Mouse (Mus musculus): ENCODE measurements around the gene Slc25a28. TPM values are rescaled to one million over a fixed set of nuclear protein-coding genes. Genes with fewer than 3 reads are reported as not detected.

Slc25a28 gene
- total RNA-seq, 4 experiments from 2014 or later: 44.9 to 53.6 (median 48.0) TPM

- DNase-seq (ENCODE audit: low spot score in 2 of 2): no peak
These were observed 31.8 kb downstream of the Slc25a28 start for GRCm38 (mm10) chr19:43642843-43643242.

GRCm38 (mm10) chr19:43641833-43642232 is 32.8 kb downstream of the Slc25a28 start:
- no peak for DNase-seq (ENCODE audit: low spot score in 2 of 2)

GRCm38 (mm10) chr19:43630466-43631251 is 44.0 kb downstream of the Slc25a28 start:
- peak in 1 of 2 experiments; percentile 30 for DNase-seq (ENCODE audit: low spot score in 2 of 2)

GRCm38 (mm10) chr19:43629088-43629487 is 45.6 kb downstream of the Slc25a28 start:
- no peak for DNase-seq (ENCODE audit: low spot score in 2 of 2)

- DNase-seq (ENCODE audit: low spot score in 2 of 2): no peak
These were observed 47.3 kb downstream of the Slc25a28 start for GRCm38 (mm10) chr19:43627345-43627744.

GRCm38 (mm10) chr19:43626160-43626559 is 48.5 kb downstream of the Slc25a28 start:
- no peak for DNase-seq (ENCODE audit: low spot score in 2 of 2)

- no peak for DNase-seq (ENCODE audit: low spot score in 2 of 2)
These were observed 50.8 kb downstream of the Slc25a28 start for GRCm38 (mm10) chr19:43623913-43624312.

- DNase-seq (ENCODE audit: low spot score in 2 of 2): no peak
These were observed 54.7 kb downstream of the Slc25a28 start for GRCm38 (mm10) chr19:43619916-43620479.

- DNase-seq (ENCODE audit: low spot score in 2 of 2): no peak
These were observed 56.1 kb downstream of the Slc25a28 start for GRCm38 (mm10) chr19:43618505-43619030.

GRCm38 (mm10) chr19:43617761-43618349 is 56.8 kb downstream of the Slc25a28 start:
- DNase-seq (ENCODE audit: low spot score in 2 of 2): no peak

GRCm38 (mm10) chr19:43616889-43617288 is 57.8 kb downstream of the Slc25a28 start:
- no peak for DNase-seq (ENCODE audit: low spot score in 2 of 2)

GRCm38 (mm10) chr19:43616415-43616861 is 58.2 kb downstream of the Slc25a28 start:
- DNase-seq (ENCODE audit: low spot score in 2 of 2): no peak

GRCm38 (mm10) chr19:43615571-43616414 is 58.9 kb downstream of the Slc25a28 start:
- DNase-seq (ENCODE audit: low spot score in 2 of 2): no peak

GRCm38 (mm10) chr19:43615074-43615445 is 59.6 kb downstream of the Slc25a28 start:
- no peak for DNase-seq (ENCODE audit: low spot score in 2 of 2)

GRCm38 (mm10) chr19:43614341-43615073 is 60.2 kb downstream of the Slc25a28 start:
- no peak for DNase-seq (ENCODE audit: low spot score in 2 of 2)

Small RNA genes within 50 kb of the gene (microRNA-seq; reads per million reads assigned to microRNA genes)
- gene Gm22646: 0 reads per million in 2 experiments

Other genes with a start within 250 kb of the Slc25a28 start
- 100 to 1,000 TPM in 1 of 4 experiments, 10 to 100 TPM in 3; 92.3 to 104 (median 96.8) TPM for gene Cnnm1, start 234.4 kb downstream of the Slc25a28 start, total RNA-seq (2022)
- gene Got1, start 150.3 kb downstream of the Slc25a28 start, total RNA-seq (2022): 100 to 1,000 TPM; 390 to 413 (median 399) TPM
- not detected for gene Nkx2-3, start 62.6 kb downstream of the Slc25a28 start, total RNA-seq (2022)
- gene Entpd7, start 14.8 kb upstream of the Slc25a28 start, total RNA-seq (2022): 10 to 100 TPM; 17.8 to 21.6 (median 18.7) TPM
- gene Cutc, start 78.1 kb upstream of the Slc25a28 start, total RNA-seq (2022): 1 to 10 TPM; 6.1 to 9.4 (median 8.1) TPM
- gene Cox15, start 78.1 kb upstream of the Slc25a28 start, total RNA-seq (2022): 10 to 100 TPM; 12.5 to 16.5 (median 12.9) TPM
- under 1 TPM in 3 of 4 experiments, not detected in 1; 0.07 to 0.44 (median 0.25) TPM for gene Abcc2, start 107.3 kb upstream of the Slc25a28 start, total RNA-seq (2022)

All from left cerebral cortex, adult 8-10 months (tissue).